ENCODE assay signal across 8 mouse cellular contexts in genomic region chrX:164066185-164066584, GRCm38 (mm10). TPM values are rescaled to one million over a fixed set of nuclear protein-coding genes. Genes with fewer than 3 reads are reported as not detected.
A peak's percentile ranks its signal among the peaks of the same experiment; 100 is the strongest.
DNase-seq lines count a peak whose midpoint lies in the region; ATAC-seq and TF ChIP-seq lines count a peak whose summit lies in the region.
"Had no signal": no experiment of that assay in that cellular context is flagged by ENCODE, and none has a peak within 500 bp of the region (broad histone marks: within the 10 kb centered on the region; RNA-seq: fewer than 3 reads in every experiment).

No protein-coding gene starts in this region.

- WGBS in forebrain, postnatal 0 days: 16% methylated on average over 2 of the region's 2 CpGs

- H3K9ac ChIP-seq in forebrain, postnatal 0 days: no peak overlapping the region

- no peak overlapping the region for H3K27ac ChIP-seq in forebrain, postnatal 0 days (ENCODE audit: low read depth, low read length)
- H3K27ac ChIP-seq in left cerebral cortex, adult 2 months: no peak overlapping the region

- peak; percentile 87 for DNase-seq in NIH3T3 (ENCODE audit: low read depth)
- peak; percentile 32 for DNase-seq in cerebellum, adult 11 months
- peak; percentile 71 for DNase-seq in forebrain, postnatal 0 days
- peak; percentile 38 to 60 for DNase-seq in left cerebral cortex, adult 2 months (ENCODE audit: extremely low spot score in 1 of 2, low spot score in 2 of 2)
- peak; percentile 56 for DNase-seq in skeletal muscle tissue, adult 2 months (ENCODE audit: low read depth, low spot score)

- no peaks in the 10 kb centered on the region for H3K36me3 ChIP-seq in forebrain, postnatal 0 days (ENCODE audit: insufficient read depth)

- TF ChIP-seq CTCF in forebrain, postnatal 0 days (IDR thresholded peaks at IDR 0.05; ENCODE audit: low read depth): peak; percentile 79
- peak; percentile 83 for TF ChIP-seq CTCF in left cerebral cortex, adult 2 months (IDR thresholded peaks at IDR 0.05)

- H3K27me3 ChIP-seq in forebrain, postnatal 0 days (ENCODE audit: insufficient read depth, low read length): no peaks in the 10 kb centered on the region
- H3K27me3 ChIP-seq: megakaryocyte, embryonic 14.5 days had no signal

- H3K4me2 ChIP-seq in forebrain, postnatal 0 days (ENCODE audit: low read depth): no peak overlapping the region

- H3K4me1 ChIP-seq in forebrain, postnatal 0 days (ENCODE audit: insufficient read depth): no peaks in the 10 kb centered on the region

- no peak overlapping the region for H3K4me3 ChIP-seq in forebrain, postnatal 0 days (ENCODE audit: low read depth, low read length)
- H3K4me3 ChIP-seq in left cerebral cortex, adult 2 months: no peak overlapping the region
- H3K4me3 ChIP-seq: megakaryocyte, embryonic 14.5 days had no signal

- H3K9me3 ChIP-seq in forebrain, postnatal 0 days (ENCODE audit: low read length): no peaks in the 10 kb centered on the region
- H3K9me3 ChIP-seq: megakaryocyte, embryonic 14.5 days had no signal

- ATAC-seq in forebrain, postnatal 0 days: peak; percentile 64
- ATAC-seq in inflammation-experienced regulatory T-cells, adult 6 months: peak; percentile 90
- peak; percentile 100 for ATAC-seq in megakaryocyte progenitor cell, adult 5-6 weeks (replicated peaks; ENCODE audit: poor library complexity)

- intact Hi-C loops in left cerebral cortex, adult 2 months (cut with DNase I): loop anchor here (5.0 to 10.0 kb wide), 2 partner anchors 109 to 1151 kb away; partner anchors contain the start of gene Zrsr2

RNA-seq across cellular contexts. Expression of gene Siah1b, which starts 10.1 kb away (rescaled TPM):
- 11.3 and 15.4 TPM in 2 replicates for total RNA-seq in forebrain, postnatal 0 days (2014; rRNA removed)
- polyA plus RNA-seq in forebrain, postnatal 0 days (2015; fragmentation: Nextera tagmentation; extraction: Ambion mirVana): 15.8 and 17.7 TPM in 2 replicates
- polyA plus RNA-seq in inflammation-experienced regulatory T-cells, adult 6 months (2017; shearing (Covaris generic)): 1 to 10 TPM; 1.2 to 4.2 (median 1.6) TPM
- 10 to 100 TPM in 1 of 2 experiments, 1 to 10 TPM in 1; 9.6 to 10.9 TPM for total RNA-seq in left cerebral cortex, adult 2 months (2021)
- 15.1 and 16.3 TPM in 2 replicates for total RNA-seq in megakaryocyte progenitor cell, adult 5-6 weeks (2015)
- total RNA-seq in megakaryocyte progenitor cell, adult 5-6 weeks (2017): 15.4 and 21.6 TPM in 2 replicates

RNA-seq across cellular contexts. Expression of gene Cltrn, which starts 22.4 kb away (rescaled TPM):
- not detected in 2 replicates for total RNA-seq in forebrain, postnatal 0 days (2014; rRNA removed)
- 0.16 and 0.29 TPM in 2 replicates for polyA plus RNA-seq in forebrain, postnatal 0 days (2015; fragmentation: Nextera tagmentation; extraction: Ambion mirVana)
- not detected for polyA plus RNA-seq in inflammation-experienced regulatory T-cells, adult 6 months (2017; shearing (Covaris generic))
- not detected for total RNA-seq in left cerebral cortex, adult 2 months (2021)
- total RNA-seq in megakaryocyte progenitor cell, adult 5-6 weeks (2015): not detected in 2 replicates
- total RNA-seq in megakaryocyte progenitor cell, adult 5-6 weeks (2017): not detected in 2 replicates

RNA-seq across cellular contexts. Expression of gene Car5b, which starts 38.4 kb away (rescaled TPM):
- total RNA-seq in forebrain, postnatal 0 days (2014; rRNA removed): 1.7 and 2.3 TPM in 2 replicates
- 0.60 and 0.81 TPM in 2 replicates for polyA plus RNA-seq in forebrain, postnatal 0 days (2015; fragmentation: Nextera tagmentation; extraction: Ambion mirVana)
- polyA plus RNA-seq in inflammation-experienced regulatory T-cells, adult 6 months (2017; shearing (Covaris generic)): 10 to 100 TPM in 1 of 3 experiments, 1 to 10 TPM in 2; 3.0 to 15.3 (median 3.4) TPM
- 1 to 10 TPM; 2.2 to 3.0 TPM for total RNA-seq in left cerebral cortex, adult 2 months (2021)
- 0.30 TPM in 1 of 2 replicates, not detected in the other for total RNA-seq in megakaryocyte progenitor cell, adult 5-6 weeks (2015)
- 0.21 and 0.24 TPM in 2 replicates for total RNA-seq in megakaryocyte progenitor cell, adult 5-6 weeks (2017)

Comparison
In these comparisons a context has a peak if more than half of its experiments do, and no peak if none do; other contexts are left out.
1. DNase-seq: peak in every context shown above with its lines; median percentile 87 in NIH3T3; 71 in forebrain, postnatal 0 days; 56 in skeletal muscle tissue, adult 2 months; 49 in left cerebral cortex, adult 2 months; 32 in cerebellum, adult 11 months.